Mouse (Mus musculus) midbrain, embryonic 12.5 days (tissue): Measurements from ENCODE around the gene Inha. TPM values are rescaled to one million over a fixed set of nuclear protein-coding genes. Genes with fewer than 3 reads are reported as not detected.

Experiments used
- ATAC-seq: fragments of 200-750 bp; cut with Nextera tagmentation; 2 replicates; pipeline ENCODE4 v1.8.0; 2017; ENCODE audit warnings: low read depth, moderate TSS enrichment, moderate library complexity; ENCODE audit not compliant: low FRiP score
- H3K27ac ChIP-seq: fragments of 300-500 bp; sonication (generic); replicated peaks from 2 replicates; pipeline ENCODE4 v1.5.1; 2016; ENCODE audit warnings: mild to moderate bottlenecking
- H3K27me3 ChIP-seq: fragments of 300-500 bp; sonication (generic); 2 replicates; pipeline ENCODE4 v1.6.1; 2016; ENCODE audit warnings: mild to moderate bottlenecking
- H3K36me3 ChIP-seq: fragments of 300-500 bp; sonication (generic); 2 replicates; pipeline ENCODE4 v1.6.1; 2016
- H3K4me1 ChIP-seq: fragments of 300-500 bp; sonication (generic); 2 replicates; pipeline ENCODE4 v1.6.1; 2016
- H3K4me2 ChIP-seq: fragments of 300-500 bp; sonication (generic); replicated peaks from 2 replicates; pipeline ENCODE4 v1.6.1; 2016; ENCODE audit warnings: mild to moderate bottlenecking, moderate library complexity
- H3K4me3 ChIP-seq: fragments of 300-500 bp; sonication (generic); 2 replicates; pipeline ENCODE4 v1.5.1; 2016; ENCODE audit warnings: mild to moderate bottlenecking
- H3K9ac ChIP-seq: fragments of 300-500 bp; sonication (generic); replicated peaks from 2 replicates; pipeline ENCODE4 v1.6.1; 2016; ENCODE audit warnings: mild to moderate bottlenecking, moderate library complexity
- H3K9me3 ChIP-seq: fragments of 300-500 bp; sonication (generic); 2 replicates; pipeline ENCODE4 v1.6.1; 2016; ENCODE audit warnings: mild to moderate bottlenecking
- WGBS: fragments of 180-500 bp; shearing (Covaris S2); methylation state at CpG from one replicate; pipeline ENCODE4 v1.1.7; 2016; 5-methylcytosine and 5-hydroxymethylcytosine counted together
- polyA plus RNA-seq: library from polyadenylated mRNA; unstranded; fragments of >200 nt; fragmentation: Nextera tagmentation; extraction: Ambion mirVana; gene quantifications from 2 replicates; pipeline ENCODE4 v1.2.1, GENCODE M21; 2016

The Inha gene
- polyA plus RNA-seq, 1 experiment from 2014 or later = 7.2 TPM

GRCm38 (mm10) chr1:75532280-75533172, 25.6 kb downstream of the Inha start:
- no peaks in the 10 kb centered on the region for H3K4me1 ChIP-seq
- ATAC-seq = no peak
- H3K4me3 ChIP-seq = no peak overlapping the region
- H3K9ac ChIP-seq = no peak overlapping the region
- no peak overlapping the region for H3K27ac ChIP-seq
- no peak overlapping the region for H3K4me2 ChIP-seq
- H3K27me3 ChIP-seq = no peaks in the 10 kb centered on the region
- WGBS = 91% methylated on average over 19 of the region's 19 CpGs
- no peaks in the 10 kb centered on the region for H3K9me3 ChIP-seq
- peaks cover 76% of the 10 kb centered on the region for H3K36me3 ChIP-seq

- no peaks in the 10 kb centered on the region for H3K4me1 ChIP-seq
- no peak overlapping the region for H3K4me2 ChIP-seq
- H3K36me3 ChIP-seq = peaks cover 71% of the 10 kb centered on the region
- WGBS = 90% methylated on average over 19 of the region's 19 CpGs
- no peak overlapping the region for H3K9ac ChIP-seq
- H3K27me3 ChIP-seq = no peaks in the 10 kb centered on the region
- ATAC-seq = no peak
- H3K4me3 ChIP-seq = no peak overlapping the region
- no peak overlapping the region for H3K27ac ChIP-seq
- H3K9me3 ChIP-seq = no peaks in the 10 kb centered on the region
These were observed 26.7 kb downstream of the Inha start for GRCm38 (mm10) chr1:75533325-75534252.

DNA sequence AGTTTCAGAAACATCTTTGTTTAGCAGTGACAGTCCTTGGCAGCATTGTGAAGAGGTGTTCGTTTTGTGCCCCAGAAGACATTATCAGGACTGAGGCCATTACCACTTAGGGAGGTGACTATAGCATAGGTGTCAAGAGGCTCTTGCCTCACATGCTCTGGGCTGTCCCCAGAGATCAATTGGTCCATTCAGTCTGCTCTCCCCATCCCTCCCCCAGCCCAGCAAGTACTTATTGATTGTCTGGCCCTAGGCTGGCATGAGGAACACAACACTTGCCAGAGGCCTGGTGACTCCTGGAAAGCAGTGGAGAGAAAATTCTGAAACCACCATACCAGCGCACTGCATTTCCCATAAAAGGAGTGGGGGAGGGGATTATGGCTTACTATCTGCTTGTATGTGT, 30.7 kb downstream of the Inha start:
- Histone ChIP-seq H3K27ac (no peak overlapping the region), H3K4me2 (no peak overlapping the region), H3K27me3 (no peaks in the 10 kb centered on the region), H3K9me3 (no peaks in the 10 kb centered on the region), H3K36me3 (peaks cover 42% of the 10 kb centered on the region), H3K4me3 (no peak overlapping the region), H3K4me1 (no peaks in the 10 kb centered on the region), H3K9ac (no peak overlapping the region)
- ATAC-seq = no peak
- 87% methylated on average over 2 of the region's 2 CpGs for WGBS

DNA sequence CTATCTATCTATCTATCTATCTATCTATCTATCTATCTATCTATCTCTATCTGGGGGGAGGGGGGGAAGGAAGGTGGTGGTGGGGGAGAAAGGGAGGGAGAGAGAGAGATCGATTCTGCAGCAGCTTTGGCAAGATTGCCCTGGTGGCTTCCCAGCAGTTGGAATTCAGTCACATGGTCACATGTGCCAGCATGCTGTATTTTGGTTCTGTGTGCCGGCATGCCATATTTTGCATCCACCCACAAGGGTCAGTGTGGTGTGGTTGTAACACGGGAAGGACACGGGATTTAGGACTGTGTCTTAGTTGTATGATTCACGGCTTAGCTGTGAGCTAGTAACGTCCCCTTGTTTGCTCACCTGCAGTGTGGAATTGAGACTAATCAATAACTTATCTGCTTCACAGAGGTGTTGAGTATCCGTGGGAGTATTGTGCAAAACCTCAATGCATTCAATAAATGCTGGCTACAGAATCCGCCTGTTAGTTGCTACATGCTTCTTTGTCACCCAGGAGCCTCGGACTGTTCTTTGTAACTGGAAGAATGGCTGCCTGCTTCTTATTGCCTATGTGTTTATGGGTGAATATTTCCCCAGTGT, 31.8 kb downstream of the Inha start:
- ATAC-seq = no peak
- H3K4me3 ChIP-seq = no peak overlapping the region
- H3K4me1 ChIP-seq = no peaks in the 10 kb centered on the region
- H3K27ac ChIP-seq = no peak overlapping the region
- H3K9me3 ChIP-seq = no peaks in the 10 kb centered on the region
- no peak overlapping the region for H3K9ac ChIP-seq
- no peak overlapping the region for H3K4me2 ChIP-seq
- H3K27me3 ChIP-seq = no peaks in the 10 kb centered on the region
- H3K36me3 ChIP-seq = peaks cover 32% of the 10 kb centered on the region
- WGBS = 82% methylated on average over 9 of the region's 9 CpGs

DNA sequence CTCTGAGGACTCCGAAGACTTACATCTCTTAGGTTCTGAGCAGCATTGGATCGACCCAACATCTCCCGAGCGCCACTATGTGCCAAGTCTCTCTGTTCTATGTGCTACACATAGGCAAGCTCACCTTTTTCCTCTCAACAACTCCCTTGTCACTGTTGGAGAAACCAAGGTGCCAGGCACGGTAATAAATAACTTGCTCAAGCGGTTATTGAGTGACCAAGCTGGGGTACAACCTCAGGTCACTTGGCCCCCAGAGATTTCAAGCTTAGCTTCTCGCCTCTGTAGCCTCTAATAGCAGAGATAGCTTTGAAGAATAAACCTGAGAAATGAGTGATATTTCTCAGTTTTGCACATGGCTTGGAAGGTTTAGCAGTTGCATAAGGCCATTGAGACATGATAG, 34.6 kb downstream of the Inha start:
- Histone ChIP-seq H3K9me3 (no peaks in the 10 kb centered on the region), H3K36me3 (peaks cover 7% of the 10 kb centered on the region), H3K4me3 (no peak overlapping the region), H3K4me1 (peaks cover 6% of the 10 kb centered on the region), H3K27ac (no peak overlapping the region), H3K27me3 (no peaks in the 10 kb centered on the region), H3K9ac (no peak overlapping the region), H3K4me2 (no peak overlapping the region)
- no peak for ATAC-seq
- 90% methylated on average over 7 of the region's 7 CpGs for WGBS

DNA sequence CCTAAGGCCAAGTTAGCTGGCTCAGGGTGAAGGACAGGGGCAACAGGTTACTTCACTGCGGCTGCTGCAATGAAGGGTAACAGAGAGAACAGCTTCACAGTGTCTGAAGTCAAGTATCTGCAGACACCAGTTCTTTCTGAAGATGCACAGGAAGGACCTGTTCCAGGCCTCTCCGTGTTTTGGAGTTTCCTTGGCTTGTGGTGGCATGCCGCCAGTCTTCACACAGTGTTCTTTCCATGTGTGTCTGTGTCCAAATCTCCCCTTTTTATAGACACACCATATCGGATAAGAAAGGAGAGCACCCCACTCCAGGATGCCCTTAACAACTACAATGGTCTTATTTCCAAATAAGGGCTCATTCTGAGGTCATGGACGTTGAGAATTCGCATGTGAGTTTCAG, 37.5 kb downstream of the Inha start:
- H3K4me3 ChIP-seq = no peak overlapping the region
- ATAC-seq = no peak
- no peak overlapping the region for H3K27ac ChIP-seq
- peaks cover 4% of the 10 kb centered on the region; the same call in 1 of the 2 replicates for H3K36me3 ChIP-seq
- H3K27me3 ChIP-seq = no peaks in the 10 kb centered on the region
- peaks cover 15% of the 10 kb centered on the region for H3K4me1 ChIP-seq
- no peak overlapping the region for H3K9ac ChIP-seq
- H3K9me3 ChIP-seq = no peaks in the 10 kb centered on the region
- 89% methylated on average over 6 of the region's 6 CpGs for WGBS
- no peak overlapping the region for H3K4me2 ChIP-seq

DNA sequence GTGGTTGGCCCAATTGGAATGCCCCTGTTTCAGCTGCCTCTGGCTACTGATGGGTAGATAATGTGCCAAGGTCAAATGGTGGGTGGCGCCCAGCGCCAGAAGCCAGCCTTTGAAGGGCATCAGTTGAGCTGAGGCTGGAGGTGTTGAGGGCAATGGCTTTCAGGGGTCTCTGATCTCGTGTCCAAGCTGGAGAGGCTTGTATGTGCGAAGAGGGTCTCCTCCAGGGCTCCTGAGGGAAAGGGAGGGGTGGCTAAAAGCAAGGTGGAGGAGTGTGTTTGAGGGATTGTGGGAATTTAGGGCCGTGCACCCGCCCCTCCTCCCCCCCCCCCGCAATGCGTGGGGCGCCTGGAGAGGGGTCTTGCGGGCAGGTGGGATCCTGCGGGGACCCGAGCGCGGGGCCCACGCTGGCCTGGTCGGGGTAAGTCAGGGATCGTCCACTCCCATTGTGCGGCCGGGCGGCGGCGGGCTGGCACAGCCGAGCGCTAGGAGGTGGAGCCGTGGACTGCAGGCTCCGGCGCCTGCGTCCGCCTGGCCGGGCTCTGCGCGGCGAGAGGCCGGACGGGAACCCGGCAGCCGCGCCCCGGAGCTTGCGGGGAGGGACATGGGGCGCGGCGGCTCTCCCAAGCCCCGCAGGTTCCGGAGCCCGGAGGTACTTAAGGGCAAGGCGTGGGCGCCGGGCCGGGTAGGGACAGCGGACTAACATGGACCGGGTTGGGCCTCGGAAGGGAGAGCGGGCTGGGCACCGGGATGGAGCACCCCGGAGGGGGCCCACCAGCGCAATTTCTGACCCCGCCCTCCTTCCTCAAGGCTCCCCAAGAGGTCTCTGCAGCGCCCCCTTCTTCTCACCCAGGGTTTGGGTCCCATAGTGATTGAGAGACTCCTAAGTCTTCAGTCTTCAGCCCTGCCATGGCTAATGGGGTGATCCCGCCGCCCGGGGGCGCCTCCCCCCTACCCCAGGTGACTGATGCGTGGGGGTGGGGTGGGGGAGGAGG, 39.4 kb downstream of the Inha start, which contains the start of gene Slc4a3:
Gene Slc4a3, plus strand, starts transcription at position 302 of the 992 bp plus-strand sequence.
- Histone ChIP-seq H3K4me3 (peak within 1 kb of the TSS; percentile 76), H3K4me1 (peaks cover 15% of the 10 kb centered on the region), H3K27me3 (no peaks in the 10 kb centered on the region), H3K9ac (peak within 1 kb of the TSS; percentile 89), H3K9me3 (no peaks in the 10 kb centered on the region), H3K27ac (peak within 1 kb of the TSS; percentile 82), H3K4me2 (peak within 1 kb of the TSS; percentile 76), H3K36me3 (peaks cover 18% of the 10 kb centered on the region)
- ATAC-seq = peak; percentile 86
- WGBS = 1% methylated on average over 50 of the region's 64 CpGs

- Histone ChIP-seq H3K27ac (no peak overlapping the region), H3K36me3 (peaks cover 28% of the 10 kb centered on the region), H3K9me3 (no peaks in the 10 kb centered on the region), H3K9ac (0 out of 2 replicates have a peak overlapping the region, but pooled peaks have one; percentile 89), H3K4me3 (peak overlapping the region; percentile 76; the same call in 1 of the 2 replicates), H3K4me1 (peaks cover 15% of the 10 kb centered on the region), H3K27me3 (no peaks in the 10 kb centered on the region), H3K4me2 (peak overlapping the region; percentile 76; the same call in 1 of the 2 replicates)
- 0 out of 2 replicates have a peak, but pooled peaks have one; percentile 4 for ATAC-seq
- 95% methylated on average over 13 of the region's 13 CpGs for WGBS
These were observed 40.5 kb downstream of the Inha start for GRCm38 (mm10) chr1:75547351-75547750.

DNA sequence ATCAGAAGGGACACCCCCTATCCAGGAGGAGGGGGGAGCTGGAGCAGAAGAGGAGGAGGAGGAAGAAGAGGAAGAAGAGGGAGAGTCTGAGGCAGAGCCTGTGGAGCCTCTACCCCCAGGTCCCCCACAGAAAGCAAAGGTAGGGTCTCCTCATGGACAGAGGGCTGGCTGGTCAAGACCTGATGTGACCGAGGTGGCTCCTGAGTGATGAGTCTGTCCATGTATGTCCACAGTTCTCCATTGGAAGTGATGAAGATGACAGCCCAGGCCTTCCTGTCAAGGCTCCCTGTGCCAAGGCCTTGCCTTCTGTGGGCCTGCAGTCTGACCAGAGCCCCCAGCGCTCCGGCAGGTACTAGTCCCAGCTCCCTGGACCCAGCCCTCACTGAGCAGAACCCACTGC, 41.2 kb downstream of the Inha start:
- Histone ChIP-seq H3K27me3 (no peaks in the 10 kb centered on the region), H3K4me2 (no peak overlapping the region), H3K4me1 (peaks cover 15% of the 10 kb centered on the region), H3K36me3 (peaks cover 35% of the 10 kb centered on the region), H3K9ac (no peak overlapping the region), H3K4me3 (no peak overlapping the region), H3K27ac (no peak overlapping the region), H3K9me3 (no peaks in the 10 kb centered on the region)
- no peak for ATAC-seq
- 98% methylated on average over 3 of the region's 3 CpGs for WGBS

- Histone ChIP-seq H3K9ac (no peak overlapping the region), H3K27ac (no peak overlapping the region), H3K4me2 (no peak overlapping the region), H3K4me3 (no peak overlapping the region), H3K27me3 (no peaks in the 10 kb centered on the region), H3K9me3 (no peaks in the 10 kb centered on the region), H3K36me3 (peaks cover 43% of the 10 kb centered on the region), H3K4me1 (peaks cover 15% of the 10 kb centered on the region)
- 90% methylated on average over 17 of the region's 17 CpGs for WGBS
- ATAC-seq = no peak
These were observed 42.0 kb downstream of the Inha start for GRCm38 (mm10) chr1:75548871-75549270.
